Mouse (Mus musculus): Measurements from ENCODE around the gene Spi1. TPM values are rescaled to one million over a fixed set of nuclear protein-coding genes. Genes with fewer than 3 reads are reported as not detected.

The Spi1 gene
- polyA plus RNA-seq, 1 experiment = 26.7 TPM

DNA sequence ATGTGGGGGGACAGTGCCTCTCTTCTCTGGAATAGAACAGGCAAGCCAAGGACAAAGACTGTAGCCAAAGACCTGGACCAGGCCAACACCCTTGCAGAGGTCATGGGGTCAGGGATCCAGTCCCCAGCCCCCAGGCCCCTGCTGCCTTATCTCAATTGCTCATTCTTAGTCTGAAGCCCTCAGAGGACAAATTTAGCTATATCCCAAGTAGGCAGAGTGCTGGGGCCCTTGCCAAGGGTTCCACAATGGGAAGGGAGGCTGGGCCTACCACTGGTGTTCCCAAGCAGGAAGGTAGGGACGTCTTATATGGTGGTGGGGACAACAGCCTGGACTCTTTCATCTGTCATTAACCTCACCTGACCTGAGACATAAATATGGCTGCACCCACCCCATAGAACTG is 36.5 kb downstream of the Spi1 start:
- 74% methylated on average over 1 of the region's 1 CpGs for WGBS
- DNase-seq (ENCODE audit: low read depth, low spot score) = no peak

DNA sequence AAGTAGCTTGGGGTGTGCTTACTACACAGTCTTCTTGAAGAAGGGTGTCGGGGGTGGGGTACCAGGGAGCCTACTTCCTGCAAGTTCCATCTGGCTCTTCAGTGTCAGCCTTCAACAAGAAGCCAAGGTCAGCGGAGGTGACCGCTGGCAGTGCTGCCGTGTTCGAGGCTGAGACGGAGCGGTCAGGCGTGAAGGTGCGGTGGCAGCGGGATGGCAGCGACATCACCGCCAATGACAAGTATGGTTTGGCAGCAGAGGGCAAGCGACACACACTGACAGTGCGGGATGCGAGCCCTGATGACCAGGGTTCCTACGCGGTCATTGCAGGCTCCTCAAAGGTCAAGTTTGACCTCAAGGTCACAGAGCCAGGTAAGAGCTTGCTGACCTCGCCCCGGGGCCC is 36.9 kb downstream of the Spi1 start:
- WGBS = 90% methylated on average over 19 of the region's 19 CpGs
- DNase-seq (ENCODE audit: low read depth, low spot score) = no peak

DNA sequence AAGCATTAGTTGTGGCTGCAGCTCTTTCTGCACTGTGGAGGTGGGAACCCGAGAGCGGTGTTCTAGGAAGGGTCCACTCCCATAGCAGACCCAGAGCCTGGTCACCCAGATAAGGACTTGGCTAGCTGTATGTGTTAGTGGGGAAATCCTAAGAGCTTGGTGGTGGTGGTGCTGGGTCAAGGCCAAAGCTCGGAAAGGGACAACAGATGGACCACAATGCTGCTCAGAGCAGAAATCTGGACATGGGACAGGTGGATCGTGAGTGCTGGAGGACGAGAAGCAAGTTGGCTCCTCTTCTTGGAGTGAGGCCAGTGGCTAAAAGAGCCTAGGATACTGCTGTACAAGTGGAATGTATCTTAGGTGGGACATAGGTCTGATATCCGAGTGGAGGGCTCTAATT is 37.4 kb downstream of the Spi1 start:
- no peak for DNase-seq (ENCODE audit: low read depth, low spot score)
- WGBS = 82% methylated on average over 6 of the region's 6 CpGs

DNA sequence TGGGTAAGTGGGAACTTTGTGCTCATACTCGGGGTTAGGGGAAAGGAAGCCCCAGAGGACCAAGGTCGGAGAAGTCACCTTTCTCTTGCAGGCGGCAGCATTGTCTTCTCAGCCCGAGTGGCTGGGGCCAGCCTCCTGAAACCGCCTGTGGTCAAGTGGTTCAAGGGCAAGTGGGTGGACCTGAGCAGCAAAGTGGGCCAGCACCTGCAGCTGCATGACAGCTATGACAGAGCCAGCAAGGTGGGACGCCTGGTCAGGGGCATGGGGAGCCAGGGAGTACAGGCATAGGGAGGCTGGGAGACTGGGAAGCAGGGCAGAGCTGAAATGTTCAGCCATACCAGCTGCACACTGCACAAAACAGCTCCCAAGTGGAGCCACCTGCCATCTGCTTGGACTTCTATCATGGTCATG is 38.1 kb downstream of the Spi1 start:
- no peak for DNase-seq (ENCODE audit: low read depth, low spot score)
- WGBS = 56% methylated on average over 6 of the region's 6 CpGs

DNA sequence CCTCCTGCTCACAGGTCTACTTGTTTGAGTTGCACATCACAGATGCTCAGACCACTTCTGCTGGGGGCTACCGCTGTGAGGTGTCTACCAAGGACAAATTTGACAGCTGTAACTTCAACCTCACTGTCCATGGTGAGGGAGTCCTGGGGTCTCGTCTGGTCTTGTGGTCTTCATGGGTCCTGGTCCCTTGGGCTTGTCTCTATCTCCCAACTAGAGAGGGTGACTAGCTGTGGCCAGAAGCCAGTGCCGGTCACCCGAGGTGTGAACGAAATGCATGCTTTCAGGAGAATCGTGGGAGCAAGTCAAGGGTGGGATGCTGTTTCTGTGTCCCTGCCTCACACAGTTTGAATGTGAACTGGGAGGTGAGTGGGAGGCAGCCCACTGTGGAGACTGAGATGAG is 38.8 kb downstream of the Spi1 start:
- WGBS = 84% methylated on average over 6 of the region's 6 CpGs
- no peak for DNase-seq (ENCODE audit: low read depth, low spot score)

DNA sequence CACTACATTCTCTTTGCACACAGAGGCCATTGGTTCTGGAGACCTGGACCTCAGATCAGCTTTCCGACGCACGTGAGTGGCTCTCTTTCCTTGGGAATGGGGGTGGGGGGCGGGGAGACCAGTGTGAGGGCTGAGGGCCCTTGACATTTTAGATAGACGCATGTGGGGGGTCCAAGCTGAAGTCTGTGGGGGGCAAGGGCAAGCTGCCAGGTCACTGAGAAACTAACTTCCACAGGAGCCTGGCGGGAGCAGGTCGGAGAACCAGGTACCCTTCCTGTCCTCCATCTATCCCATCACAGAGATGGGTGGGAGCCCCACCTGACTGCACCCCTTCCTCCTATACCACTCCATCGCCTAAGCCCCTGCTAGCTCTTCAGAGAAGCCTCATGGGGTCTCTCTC is 39.3 kb downstream of the Spi1 start:
- no peak for DNase-seq (ENCODE audit: low read depth, low spot score)
- WGBS = 63% methylated on average over 7 of the region's 8 CpGs

DNA sequence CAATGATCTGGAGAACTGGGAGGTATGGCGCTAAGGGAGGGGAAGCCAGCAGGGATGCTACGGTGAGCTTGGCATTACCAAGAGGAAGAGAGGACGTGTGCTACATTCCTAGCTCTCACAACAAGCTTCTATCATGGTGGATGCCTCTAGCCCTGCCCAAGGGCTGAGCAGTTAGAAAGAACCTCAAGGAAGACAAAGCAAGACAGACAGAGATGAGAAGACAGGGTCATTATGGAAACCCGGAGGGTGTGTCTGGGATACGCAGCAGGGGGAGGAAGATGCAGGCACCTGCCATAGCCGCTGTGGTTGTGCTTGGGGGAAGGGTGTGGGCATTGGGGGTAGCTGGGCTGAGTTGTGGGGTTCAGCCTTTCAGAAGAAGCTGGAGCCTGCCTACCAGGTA is 41.3 kb downstream of the Spi1 start:
- 70% methylated on average over 6 of the region's 6 CpGs for WGBS
- DNase-seq (ENCODE audit: low read depth, low spot score) = no peak

DNA sequence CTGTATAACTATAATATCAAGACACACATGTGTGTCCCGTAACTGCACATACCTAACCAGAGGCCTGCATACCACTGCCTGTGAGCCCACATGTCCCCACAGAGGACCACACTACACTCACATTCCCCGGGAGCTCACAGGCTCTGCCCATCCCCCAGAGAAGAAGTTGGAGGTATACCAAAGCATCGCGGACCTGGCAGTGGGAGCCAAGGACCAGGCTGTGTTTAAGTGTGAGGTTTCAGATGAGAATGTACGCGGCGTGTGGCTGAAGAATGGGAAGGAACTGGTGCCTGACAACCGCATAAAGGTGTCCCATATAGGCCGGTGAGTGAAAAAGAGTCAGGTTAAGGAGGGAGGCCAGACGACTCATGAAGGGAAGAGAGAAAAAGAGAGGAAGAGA is 42.9 kb downstream of the Spi1 start:
- DNase-seq (ENCODE audit: low read depth, low spot score) = no peak
- 82% methylated on average over 10 of the region's 10 CpGs for WGBS

DNA sequence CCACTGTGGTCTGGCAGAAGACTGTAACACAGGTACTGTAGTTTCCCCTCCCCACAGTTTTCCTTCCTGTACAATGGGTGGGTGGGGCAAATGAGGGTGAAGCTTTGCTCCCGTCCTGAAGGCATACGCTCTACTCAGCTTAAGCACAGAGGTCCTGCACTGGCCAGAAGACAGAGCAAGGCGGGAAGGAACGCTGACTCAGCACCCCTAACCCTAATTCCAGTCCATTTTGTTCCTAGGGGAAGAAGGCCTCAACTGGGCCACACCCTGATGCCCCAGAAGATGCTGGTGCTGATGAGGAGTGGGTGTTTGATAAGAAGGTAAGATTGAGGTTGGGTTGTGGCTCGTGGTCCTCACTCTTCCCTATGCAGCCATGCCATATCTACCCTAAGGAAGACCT is 46.6 kb downstream of the Spi1 start:
- 75% methylated on average over 5 of the region's 5 CpGs for WGBS
- DNase-seq (ENCODE audit: low read depth, low spot score) = no peak

DNA sequence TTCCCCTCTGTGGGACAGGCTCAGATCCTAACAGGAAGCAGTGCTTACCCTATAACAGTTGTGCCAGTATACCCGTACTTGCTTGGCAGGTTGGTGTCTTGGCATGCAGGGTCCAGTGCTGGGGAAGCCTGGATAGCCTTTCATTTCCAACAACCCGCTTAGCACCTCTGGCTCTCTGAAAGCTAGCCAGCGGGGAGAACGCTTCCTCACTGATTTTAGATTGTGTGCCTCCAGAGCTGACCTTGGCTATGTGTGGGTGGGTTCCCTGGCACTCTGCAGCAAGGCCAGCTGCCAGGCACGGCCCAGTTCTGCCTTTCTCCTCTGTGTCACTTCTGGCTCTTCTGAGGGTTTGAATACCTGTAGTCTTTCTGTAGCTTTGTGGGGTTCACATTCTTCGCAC is 47.9 kb downstream of the Spi1 start:
- DNase-seq (ENCODE audit: low read depth, low spot score) = no peak
- 75% methylated on average over 6 of the region's 6 CpGs for WGBS

DNA sequence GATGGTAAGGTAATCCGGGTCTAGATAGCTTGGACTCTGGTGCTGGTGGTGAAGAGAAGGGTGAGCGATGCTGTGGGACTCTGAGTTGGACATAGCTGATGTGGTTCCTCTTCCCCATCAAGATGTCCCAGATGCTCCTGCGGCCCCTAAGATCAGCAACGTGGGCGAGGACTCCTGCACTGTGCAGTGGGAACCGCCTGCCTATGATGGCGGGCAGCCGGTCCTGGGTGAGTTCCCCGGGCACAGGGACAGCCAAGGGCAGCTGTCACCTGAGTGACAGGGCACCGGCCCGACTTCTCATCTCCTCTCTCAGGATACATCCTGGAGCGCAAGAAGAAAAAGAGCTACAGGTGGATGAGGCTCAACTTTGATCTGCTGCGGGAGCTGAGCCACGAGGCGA is 49.1 kb downstream of the Spi1 start:
- DNase-seq (ENCODE audit: low read depth, low spot score) = no peak
- WGBS = 84% methylated on average over 15 of the region's 15 CpGs

DNA sequence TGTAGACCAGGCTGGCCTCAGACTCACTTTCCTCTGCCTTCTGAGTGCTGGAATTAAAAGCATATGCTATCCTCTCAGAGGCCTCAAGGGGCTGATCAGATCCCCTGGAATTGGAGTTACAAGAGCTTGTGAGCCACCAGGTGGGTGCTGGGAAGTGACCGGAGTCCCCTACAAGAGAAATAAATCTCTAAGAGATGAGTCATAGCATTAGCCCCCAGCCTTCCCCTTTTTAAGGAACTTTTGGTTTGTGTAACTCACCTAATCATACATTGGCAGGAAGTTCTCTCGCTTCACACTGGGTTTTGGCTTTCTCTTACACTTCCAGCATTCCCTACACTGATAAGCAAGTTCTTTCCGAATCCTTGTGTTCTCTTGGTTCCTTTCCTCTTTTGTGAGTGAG is 49.8 kb downstream of the Spi1 start:
- no peak for DNase-seq (ENCODE audit: low read depth, low spot score)
- WGBS = 67% methylated on average over 3 of the region's 3 CpGs

DNA sequence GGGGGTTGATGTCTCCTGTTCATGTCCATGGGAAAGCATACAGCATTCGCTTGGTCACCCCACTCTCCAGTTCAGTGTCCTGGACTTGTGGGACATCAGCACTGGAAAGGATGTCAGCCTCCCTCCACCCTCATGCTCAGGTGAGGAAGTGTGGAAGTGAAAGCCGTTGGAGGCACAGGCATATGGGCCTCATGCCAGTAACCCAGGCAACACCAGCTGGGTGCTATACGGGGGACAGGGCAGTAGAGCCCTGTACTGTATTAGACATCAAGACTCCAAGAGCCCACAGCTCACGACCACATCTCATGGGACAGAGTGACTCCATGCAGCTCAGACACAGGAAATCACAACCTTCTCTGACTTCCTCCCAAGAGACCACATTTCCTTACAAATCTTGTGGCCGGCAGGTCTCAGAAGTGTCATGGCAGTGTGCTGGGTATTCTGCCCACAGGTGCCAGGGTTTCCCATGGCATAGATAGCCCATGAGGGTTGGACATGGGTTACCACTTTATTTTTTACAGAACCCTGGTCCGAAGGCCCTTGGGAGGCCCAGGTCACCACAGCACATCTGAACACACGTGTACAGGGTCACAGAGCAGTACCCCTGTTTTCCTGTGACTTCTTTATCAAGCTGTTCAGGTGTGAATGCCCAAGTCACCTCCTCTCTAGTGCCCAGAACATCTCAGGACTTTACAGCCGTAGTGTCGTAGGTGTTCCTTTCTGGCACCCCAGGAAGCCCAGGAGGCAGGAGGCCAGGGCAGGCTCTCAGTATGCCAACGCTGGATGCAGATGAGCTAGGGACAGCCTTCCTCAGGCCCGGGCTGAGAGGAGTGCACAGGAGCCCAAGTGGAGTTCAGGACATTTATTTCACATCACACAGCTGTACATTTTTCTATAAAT is 54.6 kb downstream of the Spi1 start:
- DNase-seq (ENCODE audit: low read depth, low spot score) = no peak
- 73% methylated on average over 11 of the region's 11 CpGs for WGBS

DNA sequence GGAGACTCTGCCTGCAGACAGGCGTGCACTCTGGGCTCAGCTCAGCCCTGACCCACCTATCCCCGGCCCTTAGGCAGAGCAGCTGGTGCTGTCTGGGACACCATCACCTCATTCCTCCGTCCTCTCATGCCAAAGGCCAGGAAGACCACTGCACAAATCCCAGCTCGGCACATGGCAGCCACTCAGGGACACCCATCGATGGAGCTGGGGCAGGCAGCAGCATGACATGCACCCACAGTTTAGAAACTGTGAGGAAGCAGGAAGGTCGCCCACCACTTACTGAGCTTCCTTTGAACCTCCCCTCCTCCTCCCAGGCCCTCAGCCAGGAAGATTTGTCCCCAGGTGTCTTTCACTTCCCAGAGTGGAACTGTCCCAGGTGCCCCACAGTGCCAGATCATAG is 55.3 kb downstream of the Spi1 start:
- WGBS = 75% methylated on average over 6 of the region's 6 CpGs
- DNase-seq (ENCODE audit: low read depth, low spot score) = no peak

DNA sequence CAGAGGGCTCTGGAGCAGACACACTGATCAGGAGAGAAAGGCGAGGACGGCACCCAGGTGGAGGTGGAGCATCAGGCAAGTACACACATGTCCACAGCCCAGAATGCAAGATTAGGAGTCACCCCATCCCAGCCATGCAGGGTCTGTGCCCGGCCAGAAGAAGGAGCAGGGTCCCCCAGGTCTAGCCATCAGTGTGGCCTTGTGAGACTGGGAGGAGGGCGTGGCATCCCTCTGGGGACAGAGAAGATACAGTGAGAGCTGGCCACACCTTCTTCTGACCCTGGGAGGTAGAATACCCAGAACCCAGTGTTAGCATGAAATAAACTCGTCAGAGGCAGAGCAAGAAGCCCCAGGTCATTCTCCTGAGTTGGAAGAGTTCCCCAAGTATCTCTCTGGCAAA is 57.1 kb downstream of the Spi1 start:
- 70% methylated on average over 5 of the region's 5 CpGs for WGBS
- DNase-seq (ENCODE audit: low read depth, low spot score) = no peak

DNA sequence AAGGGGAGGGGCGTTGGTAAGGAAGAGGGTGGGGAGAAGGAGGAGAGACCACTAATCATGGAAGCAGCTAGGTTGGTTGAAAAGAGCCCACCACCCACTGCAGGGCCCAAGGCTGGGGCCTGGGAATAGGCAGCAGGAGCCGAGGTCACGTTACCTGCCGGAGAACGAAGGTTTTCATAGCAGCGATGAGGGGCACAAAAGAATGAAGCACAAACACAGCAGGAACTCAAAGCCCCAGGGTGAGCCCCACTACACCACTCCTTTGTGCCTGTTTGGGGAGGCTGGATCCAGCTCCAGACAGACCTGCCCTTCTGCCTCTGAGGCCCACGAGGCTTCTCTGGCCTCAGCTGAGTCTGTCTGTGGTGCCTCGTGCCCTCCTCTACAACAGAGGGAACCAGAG is 57.6 kb downstream of the Spi1 start:
- WGBS = 85% methylated on average over 8 of the region's 8 CpGs
- DNase-seq (ENCODE audit: low read depth, low spot score) = no peak

DNA sequence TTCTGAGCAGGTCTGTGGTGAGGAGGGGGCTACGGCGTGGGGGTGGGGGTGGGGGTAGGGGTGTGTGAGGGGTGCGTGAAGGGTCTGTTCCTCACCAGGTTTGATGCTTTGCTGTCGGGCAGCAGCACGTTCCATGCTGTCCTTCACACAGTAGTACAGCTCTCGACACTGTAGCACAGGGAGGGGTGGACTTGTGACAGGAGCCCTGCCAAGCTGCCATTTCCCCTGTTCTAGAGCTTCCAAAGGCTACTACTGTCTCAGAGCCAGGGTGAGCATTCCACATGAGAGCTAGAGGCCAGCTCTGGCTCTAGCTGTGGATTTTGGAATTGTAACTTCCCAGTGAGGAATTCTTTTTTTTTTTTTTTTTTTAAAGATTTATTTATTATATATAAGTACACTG is 60.7 kb downstream of the Spi1 start:
- 84% methylated on average over 6 of the region's 6 CpGs for WGBS
- DNase-seq (ENCODE audit: low read depth, low spot score) = no peak

DNA sequence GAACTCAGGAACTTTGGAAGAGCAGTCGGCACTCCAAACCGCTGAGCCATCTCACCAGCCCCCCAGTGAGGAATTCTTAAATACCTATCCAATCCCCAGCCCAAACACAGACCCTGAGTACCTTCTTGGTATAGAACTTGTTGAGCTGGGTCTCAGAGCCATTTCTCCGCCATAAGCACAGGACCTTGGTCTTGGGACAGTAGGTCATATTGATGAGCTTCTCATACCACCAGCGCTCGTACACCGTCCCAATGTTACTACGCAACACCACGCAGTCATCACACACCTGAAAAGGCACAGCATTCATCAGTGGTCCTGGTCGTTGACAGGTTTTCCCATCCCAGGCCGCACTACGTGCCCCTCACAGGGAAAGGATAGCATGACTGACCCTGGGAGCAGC is 61.2 kb downstream of the Spi1 start:
- 99% methylated on average over 11 of the region's 11 CpGs for WGBS
- no peak for DNase-seq (ENCODE audit: low read depth, low spot score)

DNA sequence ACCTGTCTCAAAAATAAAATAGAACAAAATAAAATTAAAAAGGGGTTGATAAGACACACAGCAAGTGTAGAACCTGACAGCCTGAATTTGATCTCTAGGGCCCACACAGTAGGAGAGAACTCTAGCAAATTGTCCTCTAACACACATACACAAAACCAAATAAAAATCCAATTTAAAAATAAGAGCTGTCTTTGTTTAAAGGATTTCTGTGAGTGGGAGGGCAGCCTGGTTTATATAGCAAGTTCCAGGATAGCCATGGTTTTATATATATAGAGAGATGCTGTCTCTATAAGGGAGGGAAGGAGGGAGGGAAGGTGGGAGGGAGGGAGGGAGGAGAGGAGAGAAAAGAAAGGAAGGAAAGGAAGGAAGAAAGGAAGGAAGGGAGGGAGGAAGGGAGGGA is 65.9 kb downstream of the Spi1 start:
- DNase-seq (ENCODE audit: low read depth, low spot score) = no peak

DNA sequence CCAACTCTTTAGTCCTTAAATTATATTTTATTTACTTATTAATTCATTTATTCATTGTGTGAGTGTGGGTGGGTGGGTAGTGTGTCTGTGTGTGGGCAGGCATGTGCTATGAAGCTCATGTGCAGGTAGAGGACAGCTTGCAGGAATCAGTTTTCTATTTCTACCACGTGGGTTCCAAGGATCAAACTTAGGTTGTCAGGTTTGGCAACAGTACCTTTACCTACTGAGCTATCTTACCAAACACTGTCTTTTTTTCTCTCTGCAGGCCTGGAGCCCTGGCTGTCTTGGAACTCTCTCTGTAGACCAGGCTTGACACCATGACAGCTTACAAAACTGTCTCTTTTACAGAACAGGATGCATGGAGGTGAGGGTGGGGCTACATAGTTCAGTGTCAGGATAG is 69.1 kb downstream of the Spi1 start:
- WGBS = 85% methylated on average over 1 of the region's 1 CpGs
- DNase-seq (ENCODE audit: low read depth, low spot score) = no peak

DNA sequence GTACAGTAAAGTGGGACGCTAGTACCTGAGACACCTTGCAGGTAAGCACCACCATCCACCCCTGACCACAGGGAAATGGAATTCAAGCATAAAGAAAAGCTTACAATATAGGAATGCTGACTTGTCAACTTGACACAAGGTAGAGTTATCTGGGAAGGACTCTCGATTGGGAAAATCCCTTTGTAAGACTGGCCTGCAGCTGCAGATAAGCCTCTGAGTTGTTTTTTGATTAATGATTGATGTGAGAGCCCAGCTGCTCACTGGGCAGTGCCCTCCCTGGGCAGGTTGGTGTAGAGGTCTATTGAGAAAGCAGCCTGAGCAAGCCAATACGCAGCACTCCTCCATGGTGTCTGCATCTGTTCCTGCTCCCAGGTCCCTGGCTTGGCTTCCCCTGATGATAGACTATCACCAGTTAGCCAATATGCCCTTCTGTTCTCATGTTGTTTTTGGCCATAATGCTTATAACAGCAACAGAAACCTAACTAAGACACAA is 70.7 kb downstream of the Spi1 start:
- DNase-seq (ENCODE audit: low read depth, low spot score) = no peak
- 48% methylated on average over 3 of the region's 3 CpGs for WGBS

DNA sequence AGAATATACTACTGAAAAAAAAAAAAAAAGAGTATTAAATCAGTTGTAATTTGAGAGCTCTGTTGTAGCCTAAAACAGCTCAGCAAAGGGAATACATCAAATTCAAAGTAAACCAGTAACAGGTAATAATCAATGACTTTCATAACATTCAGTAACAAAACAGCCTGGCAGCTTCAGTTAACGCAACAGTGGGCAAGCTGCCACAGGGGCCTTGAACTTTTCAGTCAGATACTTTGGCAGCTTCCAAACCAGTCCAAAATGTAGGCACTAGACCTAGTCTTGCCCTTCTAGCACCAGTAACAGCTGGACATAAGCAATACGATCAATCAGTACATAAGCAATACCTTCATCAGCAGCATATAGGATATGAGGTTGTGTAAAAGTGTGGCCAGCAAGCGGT is 71.9 kb downstream of the Spi1 start:
- DNase-seq (ENCODE audit: low read depth, low spot score) = no peak
- whole genome bisulfite sequencing = 99% methylated on average over 3 of the region's 3 CpGs
